Mouse (Mus musculus) C2C12 (cell line): ENCODE data around the gene Med12l.

Source experiments
- CEBPB ChIP-seq: IDR thresholded peaks from one replicate; pipeline ENCODE4 v1.6.1; 2011; ENCODE audit warnings: low read depth, mild to moderate bottlenecking, control low read depth, moderate library complexity
- CTCF ChIP-seq: IDR thresholded peaks from one replicate; pipeline ENCODE4 v1.5.1; 2011; ENCODE audit not compliant: control insufficient read depth, insufficient read depth, insufficient read length
- MAX ChIP-seq: IDR thresholded peaks from one replicate; pipeline ENCODE4 v1.6.1; 2011; ENCODE audit warnings: mild to moderate bottlenecking, control low read depth

GRCm38 (mm10) chr3:59257740-59258664, 252.4 kb downstream of the Med12l start:
- TF ChIP-seq MAX (no peak), CTCF (no peak), CEBPB (no peak)
